Mouse (Mus musculus): ENCODE measurements around the gene Tmem130.

GRCm38 (mm10) chr5:144758422-144758821, 3.2 kb downstream of the Tmem130 start:
- TF ChIP-seq CTCF (IDR thresholded peaks at IDR 0.05; ENCODE audit: low read depth) (no peak), EP300 (IDR thresholded peaks at IDR 0.05; ENCODE audit: low read depth) (no peak)

Measured in liver, embryonic 14.5 days (tissue).